Mouse (Mus musculus): ENCODE measurements at regions not wholly inside any gene's neighbourhood (a gene's known extent, or its start where the extent isn't known, plus 50 kb on each side); places are given as distances from the start of the nearest gene placed in this dataset.

DNA sequence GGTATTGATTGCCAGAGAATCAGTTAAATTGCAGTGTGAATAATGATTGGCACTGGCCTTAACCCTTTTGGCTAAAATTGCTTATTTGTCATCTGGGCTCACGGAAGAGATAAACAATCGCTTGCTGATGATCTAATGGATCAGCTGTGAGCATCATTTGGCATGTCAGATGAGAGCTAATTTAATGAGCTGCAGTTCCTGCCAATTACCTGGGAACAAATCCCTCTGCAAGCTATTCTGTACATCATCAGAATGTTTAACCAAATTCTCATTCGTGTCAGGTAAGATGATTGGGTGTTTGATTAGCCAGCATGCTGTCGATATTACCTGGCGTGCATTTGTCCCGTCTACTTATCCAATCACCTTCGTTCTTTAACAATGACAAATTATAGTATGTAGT lies 104.0 kb upstream of the Atp5g3 start:
- no peaks in the 10 kb centered on the region for H3K27me3 ChIP-seq (ENCODE audit: control insufficient read depth, insufficient read depth, low read length)
- WGBS, result 54% methylated on average over 7 of the region's 7 CpGs
- no peak overlapping the region for H3K27ac ChIP-seq
- no peak overlapping the region for H3K9ac ChIP-seq
- no peak overlapping the region for H3K4me3 ChIP-seq (replicated peaks; ENCODE audit: low read length)
- no peak for ATAC-seq (ENCODE audit: low FRiP score)
- no peak overlapping the region for H3K4me2 ChIP-seq (replicated peaks)
- no peaks in the 10 kb centered on the region for H3K36me3 ChIP-seq (replicated peaks; ENCODE audit: control insufficient read depth, insufficient read depth)
- peak; percentile 32 for DNase-seq (ENCODE audit: low spot score)
- H3K9me3 ChIP-seq (ENCODE audit: control insufficient read depth, low read length), result 0 out of 2 replicates have a peak, but pooled peaks cover 4% of the 10 kb centered on the region
- H3K4me1 ChIP-seq (replicated peaks; ENCODE audit: control insufficient read depth, insufficient read depth, low read length), result no peaks in the 10 kb centered on the region

DNA sequence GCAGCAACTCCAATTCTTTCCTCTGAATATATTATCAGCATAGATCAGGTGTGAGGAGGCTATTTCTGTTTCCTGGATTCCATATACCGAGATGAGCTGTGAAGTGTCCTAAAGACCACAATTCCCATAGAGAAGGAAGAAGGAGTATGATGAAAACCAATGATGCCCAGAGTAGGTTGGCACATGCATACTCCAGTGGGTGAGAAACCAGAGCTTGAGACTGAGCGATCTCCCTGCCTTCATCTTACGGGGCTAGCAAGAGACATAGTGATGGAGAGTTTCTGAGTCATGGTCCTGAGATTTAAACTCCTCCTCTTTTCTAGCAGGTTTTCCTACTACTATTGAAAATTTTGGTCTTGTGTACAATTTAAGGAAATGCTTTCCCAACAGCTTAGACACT lies 103.1 kb upstream of the Atp5g3 start:
- ATAC-seq (ENCODE audit: low FRiP score), result no peak
- no peaks in the 10 kb centered on the region for H3K36me3 ChIP-seq (replicated peaks; ENCODE audit: control insufficient read depth, insufficient read depth)
- 95% methylated on average over 3 of the region's 3 CpGs for WGBS
- no peak overlapping the region for H3K4me2 ChIP-seq (replicated peaks)
- no peaks in the 10 kb centered on the region for H3K27me3 ChIP-seq (ENCODE audit: control insufficient read depth, insufficient read depth, low read length)
- 0 out of 2 replicates have a peak, but pooled peaks cover 9% of the 10 kb centered on the region for H3K9me3 ChIP-seq (ENCODE audit: control insufficient read depth, low read length)
- no peaks in the 10 kb centered on the region for H3K4me1 ChIP-seq (replicated peaks; ENCODE audit: control insufficient read depth, insufficient read depth, low read length)
- no peak overlapping the region for H3K9ac ChIP-seq
- H3K27ac ChIP-seq, result no peak overlapping the region
- DNase-seq (ENCODE audit: low spot score), result no peak
- H3K4me3 ChIP-seq (replicated peaks; ENCODE audit: low read length), result no peak overlapping the region

DNA sequence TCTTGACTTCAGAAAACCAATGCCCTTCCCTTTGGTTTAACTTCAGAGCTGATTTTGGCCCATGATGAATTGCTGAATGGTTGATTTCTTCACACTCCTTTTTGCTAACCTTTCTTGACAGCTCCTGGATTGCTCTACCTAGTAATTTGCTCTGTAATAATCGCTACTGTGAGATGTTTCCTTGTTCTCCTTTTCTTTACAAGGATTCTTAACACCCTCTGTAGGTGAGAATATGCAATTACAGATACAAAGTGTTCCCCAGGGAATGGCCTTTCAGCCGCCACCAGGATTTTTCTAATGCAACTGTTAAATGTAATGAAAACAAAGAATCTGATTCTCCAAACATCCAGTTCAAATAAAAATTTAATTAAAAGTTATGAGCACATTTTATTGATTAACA lies 87.4 kb upstream of the Atp5g3 start:
- WGBS, result 11% methylated on average over 2 of the region's 2 CpGs
- ATAC-seq (ENCODE audit: low FRiP score) (no peak), DNase-seq (ENCODE audit: low spot score) (peak; percentile 80)
- Histone ChIP-seq H3K36me3 (replicated peaks; ENCODE audit: control insufficient read depth, insufficient read depth) (no peaks in the 10 kb centered on the region), H3K4me2 (replicated peaks) (no peak overlapping the region), H3K27me3 (ENCODE audit: control insufficient read depth, insufficient read depth, low read length) (no peaks in the 10 kb centered on the region), H3K27ac (no peak overlapping the region), H3K4me1 (replicated peaks; ENCODE audit: control insufficient read depth, insufficient read depth, low read length) (no peaks in the 10 kb centered on the region), H3K9me3 (ENCODE audit: control insufficient read depth, low read length) (no peaks in the 10 kb centered on the region), H3K9ac (no peak overlapping the region), H3K4me3 (replicated peaks; ENCODE audit: low read length) (no peak overlapping the region)

DNA sequence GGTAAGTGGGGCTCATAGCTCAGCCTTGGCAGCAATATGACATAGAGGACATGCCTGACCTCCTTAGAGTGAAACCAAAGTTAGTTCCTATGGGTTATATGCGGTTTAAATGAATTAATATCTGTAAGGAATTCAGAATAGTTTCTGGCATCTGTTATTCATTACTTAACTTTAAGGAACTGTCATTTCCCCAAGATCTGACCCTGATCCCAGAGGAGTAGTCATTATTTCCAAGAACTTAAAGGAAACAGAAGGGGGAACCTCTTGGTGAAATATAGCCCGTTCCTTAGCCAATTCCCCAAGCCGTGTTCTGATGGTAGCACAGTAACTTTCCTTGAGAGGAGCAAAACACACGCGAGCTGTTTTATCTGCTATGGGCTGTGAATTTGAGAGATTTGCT lies 85.9 kb upstream of the Atp5g3 start:
- 89% methylated on average over 5 of the region's 5 CpGs for WGBS
- no peak overlapping the region for H3K9ac ChIP-seq
- no peaks in the 10 kb centered on the region for H3K36me3 ChIP-seq (replicated peaks; ENCODE audit: control insufficient read depth, insufficient read depth)
- H3K27ac ChIP-seq, result no peak overlapping the region
- no peak overlapping the region for H3K4me3 ChIP-seq (replicated peaks; ENCODE audit: low read length)
- H3K9me3 ChIP-seq (ENCODE audit: control insufficient read depth, low read length), result no peaks in the 10 kb centered on the region
- ATAC-seq (ENCODE audit: low FRiP score), result no peak
- no peak for DNase-seq (ENCODE audit: low spot score)
- no peaks in the 10 kb centered on the region for H3K27me3 ChIP-seq (ENCODE audit: control insufficient read depth, insufficient read depth, low read length)
- no peak overlapping the region for H3K4me2 ChIP-seq (replicated peaks)
- no peaks in the 10 kb centered on the region for H3K4me1 ChIP-seq (replicated peaks; ENCODE audit: control insufficient read depth, insufficient read depth, low read length)

DNA sequence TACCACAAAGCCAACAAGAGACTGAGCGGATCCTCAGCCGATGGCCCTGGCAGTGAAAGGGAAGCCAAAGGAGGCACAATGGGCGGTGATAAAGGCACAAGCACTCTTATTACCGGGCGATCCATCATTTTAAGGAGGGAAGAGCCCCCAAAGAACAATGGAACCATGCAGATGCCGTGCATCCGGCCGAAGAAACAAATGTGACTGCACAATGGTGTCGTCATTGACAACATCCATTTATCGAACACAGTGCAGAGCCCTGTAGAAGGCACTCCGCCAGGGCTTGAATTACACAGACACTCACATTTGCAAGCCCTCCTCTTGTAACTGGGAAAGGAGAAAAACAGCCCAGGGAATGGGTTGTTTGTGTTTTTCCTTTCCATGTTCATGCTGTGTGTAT lies 80.7 kb upstream of the Atp5g3 start:
- Histone ChIP-seq H3K4me2 (replicated peaks) (peak overlapping the region; percentile 11; the same call in 1 of the 2 replicates), H3K36me3 (replicated peaks; ENCODE audit: control insufficient read depth, insufficient read depth) (no peaks in the 10 kb centered on the region), H3K9ac (0 out of 2 replicates have a peak overlapping the region, but pooled peaks have one; percentile 8), H3K27ac (peak overlapping the region; percentile 57), H3K9me3 (ENCODE audit: control insufficient read depth, low read length) (no peaks in the 10 kb centered on the region), H3K4me3 (replicated peaks; ENCODE audit: low read length) (no peak overlapping the region), H3K27me3 (ENCODE audit: control insufficient read depth, insufficient read depth, low read length) (no peaks in the 10 kb centered on the region), H3K4me1 (replicated peaks; ENCODE audit: control insufficient read depth, insufficient read depth, low read length) (no peaks in the 10 kb centered on the region)
- no peak for DNase-seq (ENCODE audit: low spot score)
- 28% methylated on average over 11 of the region's 11 CpGs for WGBS
- ATAC-seq (ENCODE audit: low FRiP score), result no peak

DNA sequence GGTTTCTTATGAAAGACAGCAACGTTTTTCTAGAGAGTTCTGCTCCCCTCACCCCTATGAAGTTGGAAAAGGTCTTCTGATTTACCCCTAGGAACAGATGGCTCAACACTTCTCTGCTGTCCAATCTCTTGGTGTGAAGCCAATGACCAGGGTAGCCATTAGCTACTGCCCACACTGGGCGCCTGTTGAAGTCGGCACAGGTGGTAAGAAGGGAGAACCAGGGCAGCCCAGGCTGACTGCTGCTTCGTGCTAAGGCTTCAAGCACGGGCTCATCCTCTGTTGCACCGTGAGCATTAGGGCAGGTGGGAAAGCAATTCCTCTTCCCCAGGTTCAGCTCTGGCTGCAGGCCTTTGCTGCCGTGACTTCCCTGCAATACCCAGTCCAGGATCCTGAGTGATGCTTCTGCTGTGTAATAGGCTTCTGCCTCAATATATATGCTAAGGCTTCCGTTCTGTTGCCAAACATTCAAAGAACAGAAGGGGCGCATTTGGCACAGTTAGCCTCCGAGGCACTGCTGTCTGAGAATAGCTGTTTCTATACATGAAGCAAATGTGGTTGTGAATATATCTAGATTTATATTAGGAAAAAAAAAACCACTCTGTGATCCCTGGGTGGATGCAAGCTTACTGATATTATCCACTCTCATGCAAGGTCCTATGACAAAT lies 76.4 kb upstream of the Atp5g3 start:
- WGBS, result 84% methylated on average over 10 of the region's 10 CpGs
- ATAC-seq (ENCODE audit: low FRiP score) (no peak), DNase-seq (ENCODE audit: low spot score) (no peak)
- Histone ChIP-seq H3K27ac (no peak overlapping the region), H3K9ac (no peak overlapping the region), H3K4me3 (replicated peaks; ENCODE audit: low read length) (no peak overlapping the region), H3K4me1 (replicated peaks; ENCODE audit: control insufficient read depth, insufficient read depth, low read length) (no peaks in the 10 kb centered on the region), H3K9me3 (ENCODE audit: control insufficient read depth, low read length) (no peaks in the 10 kb centered on the region), H3K27me3 (ENCODE audit: control insufficient read depth, insufficient read depth, low read length) (no peaks in the 10 kb centered on the region), H3K36me3 (replicated peaks; ENCODE audit: control insufficient read depth, insufficient read depth) (no peaks in the 10 kb centered on the region), H3K4me2 (replicated peaks) (no peak overlapping the region)

DNA sequence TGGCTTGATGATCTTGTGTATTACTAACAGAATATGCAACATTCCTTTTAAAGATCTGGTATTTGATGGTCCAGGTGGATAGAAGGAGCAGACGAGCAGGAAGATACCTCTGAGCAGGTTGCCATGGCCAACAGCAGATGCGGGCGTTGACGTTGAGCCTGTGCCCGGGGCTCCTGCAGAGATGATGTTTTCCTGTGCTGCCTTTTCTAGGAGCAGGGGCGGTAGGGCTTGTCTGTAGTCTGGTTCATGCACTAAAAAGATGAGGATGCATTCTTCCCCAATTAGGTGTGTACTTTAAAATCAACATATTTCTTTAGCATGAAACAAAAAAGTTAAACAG lies 74.8 kb upstream of the Atp5g3 start:
- DNase-seq (ENCODE audit: low spot score) (no peak), ATAC-seq (ENCODE audit: low FRiP score) (no peak)
- Histone ChIP-seq H3K4me3 (replicated peaks; ENCODE audit: low read length) (no peak overlapping the region), H3K9ac (no peak overlapping the region), H3K9me3 (ENCODE audit: control insufficient read depth, low read length) (no peaks in the 10 kb centered on the region), H3K27ac (no peak overlapping the region), H3K4me1 (replicated peaks; ENCODE audit: control insufficient read depth, insufficient read depth, low read length) (no peaks in the 10 kb centered on the region), H3K4me2 (replicated peaks) (no peak overlapping the region), H3K36me3 (replicated peaks; ENCODE audit: control insufficient read depth, insufficient read depth) (no peaks in the 10 kb centered on the region), H3K27me3 (ENCODE audit: control insufficient read depth, insufficient read depth, low read length) (no peaks in the 10 kb centered on the region)
- 77% methylated on average over 6 of the region's 6 CpGs for WGBS

DNA sequence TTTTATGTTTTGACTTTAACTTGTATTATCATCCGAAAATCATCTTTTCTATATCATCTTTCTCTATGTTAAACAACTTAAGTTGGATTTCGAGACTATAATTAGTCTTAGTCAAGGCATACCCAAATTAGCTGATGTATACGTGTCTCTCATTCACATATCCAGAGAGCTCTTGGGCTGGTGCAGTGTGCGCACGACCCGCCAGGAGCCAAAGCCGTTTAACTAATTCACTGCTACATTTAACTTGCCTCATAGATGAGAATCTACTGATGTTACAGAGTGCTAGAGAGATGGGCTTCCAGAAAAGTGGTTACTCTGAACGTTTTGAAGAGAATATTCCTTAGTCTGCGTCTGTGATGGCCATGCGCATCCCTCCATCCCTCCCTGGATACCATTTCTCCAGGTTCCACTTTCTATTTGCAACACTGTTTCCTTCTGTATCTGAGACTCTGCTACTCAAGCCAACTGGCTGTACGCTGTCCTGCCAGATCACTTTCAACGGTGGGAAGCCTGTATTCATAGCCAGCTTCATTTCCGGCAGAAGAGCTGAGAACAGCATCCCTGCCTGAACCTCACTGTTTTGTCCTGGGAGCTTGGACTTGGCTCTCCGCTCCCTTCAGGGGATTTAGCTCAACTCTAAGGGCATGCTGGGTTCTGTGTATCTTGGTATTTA lies 74.2 kb upstream of the Atp5g3 start:
- no peak overlapping the region for H3K27ac ChIP-seq
- H3K9me3 ChIP-seq (ENCODE audit: control insufficient read depth, low read length), result no peaks in the 10 kb centered on the region
- H3K4me3 ChIP-seq (replicated peaks; ENCODE audit: low read length), result no peak overlapping the region
- H3K9ac ChIP-seq, result no peak overlapping the region
- H3K27me3 ChIP-seq (ENCODE audit: control insufficient read depth, insufficient read depth, low read length), result no peaks in the 10 kb centered on the region
- DNase-seq (ENCODE audit: low spot score), result no peak
- no peak overlapping the region for H3K4me2 ChIP-seq (replicated peaks)
- H3K4me1 ChIP-seq (replicated peaks; ENCODE audit: control insufficient read depth, insufficient read depth, low read length), result no peaks in the 10 kb centered on the region
- no peaks in the 10 kb centered on the region for H3K36me3 ChIP-seq (replicated peaks; ENCODE audit: control insufficient read depth, insufficient read depth)
- ATAC-seq (ENCODE audit: low FRiP score), result no peak
- 84% methylated on average over 14 of the region's 14 CpGs for WGBS

DNA sequence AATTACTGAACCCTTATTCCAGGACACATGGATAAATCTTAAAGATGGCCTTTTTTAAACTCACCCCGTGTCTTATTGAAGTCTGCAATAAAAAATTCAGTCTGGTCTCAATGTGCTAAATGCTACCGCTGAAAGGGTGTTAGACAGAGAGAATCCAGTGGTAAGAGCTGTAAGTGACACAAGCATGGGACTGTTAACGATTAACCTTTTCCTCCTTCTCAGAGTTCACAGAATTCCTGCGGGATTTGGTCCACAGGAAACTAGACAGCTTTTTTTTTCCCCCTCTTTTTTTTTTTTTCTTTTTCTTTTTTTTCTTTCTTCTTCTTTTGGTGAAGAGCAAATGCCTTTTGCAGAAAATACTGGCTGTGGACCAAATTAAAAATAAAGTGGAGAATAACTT lies 72.0 kb upstream of the Atp5g3 start:
- Histone ChIP-seq H3K27me3 (ENCODE audit: control insufficient read depth, insufficient read depth, low read length) (no peaks in the 10 kb centered on the region), H3K9ac (no peak overlapping the region), H3K4me1 (replicated peaks; ENCODE audit: control insufficient read depth, insufficient read depth, low read length) (no peaks in the 10 kb centered on the region), H3K4me2 (replicated peaks) (no peak overlapping the region), H3K27ac (no peak overlapping the region), H3K9me3 (ENCODE audit: control insufficient read depth, low read length) (no peaks in the 10 kb centered on the region), H3K36me3 (replicated peaks; ENCODE audit: control insufficient read depth, insufficient read depth) (no peaks in the 10 kb centered on the region), H3K4me3 (replicated peaks; ENCODE audit: low read length) (no peak overlapping the region)
- ATAC-seq (ENCODE audit: low FRiP score) (no peak), DNase-seq (ENCODE audit: low spot score) (no peak)
- WGBS, result 53% methylated on average over 4 of the region's 4 CpGs

All from hindbrain, embryonic 14.5 days (tissue).